Mouse (Mus musculus) left cerebral cortex, postnatal 14 days (tissue): ENCODE measurements around the gene Nupr1l. TPM values are rescaled to one million over a fixed set of nuclear protein-coding genes. Genes with fewer than 3 reads are reported as not detected.
"Not testable (repeated sequence)": the region's sequence is repeated elsewhere in the genome, so short reads cannot be mapped to it uniquely, and the experiment has no call there.

Source experiments
- DNase-seq, 2 experiments: peaks; one replicate each; pipeline ENCODE4 v3.0.0; 2021 to 2022; ENCODE audit warnings: low spot score in 2 of 2, mixed read lengths in 1 of 2
- intact Hi-C: fragments of 180-260 bp; cut with DNase I; formaldehyde crosslinking; loops from one replicate; pipeline ENCODE4 v1.15.1; 2025
- long read RNA-seq, 2 experiments: library from polyadenylated mRNA; stranded (forward); transcript quantifications; one replicate each; pipeline ENCODE4 v2.0.0; 2021
- total RNA-seq, 2 experiments: library from RNA; stranded (reverse); gene quantifications; 2 replicates each; pipeline ENCODE4 v1.2.3; 2021

The Nupr1l gene
- total RNA-seq, result 1 to 10 TPM; 1.8 to 3.4 TPM
- long read RNA-seq, experiment 1, partial matches to known transcripts, result 0 of 2 reads
- long read RNA-seq, experiment 1, other reads (novel, unspliced or antisense), result 0 of 2 reads
- long read RNA-seq, experiment 2, result 0 reads

DNA sequence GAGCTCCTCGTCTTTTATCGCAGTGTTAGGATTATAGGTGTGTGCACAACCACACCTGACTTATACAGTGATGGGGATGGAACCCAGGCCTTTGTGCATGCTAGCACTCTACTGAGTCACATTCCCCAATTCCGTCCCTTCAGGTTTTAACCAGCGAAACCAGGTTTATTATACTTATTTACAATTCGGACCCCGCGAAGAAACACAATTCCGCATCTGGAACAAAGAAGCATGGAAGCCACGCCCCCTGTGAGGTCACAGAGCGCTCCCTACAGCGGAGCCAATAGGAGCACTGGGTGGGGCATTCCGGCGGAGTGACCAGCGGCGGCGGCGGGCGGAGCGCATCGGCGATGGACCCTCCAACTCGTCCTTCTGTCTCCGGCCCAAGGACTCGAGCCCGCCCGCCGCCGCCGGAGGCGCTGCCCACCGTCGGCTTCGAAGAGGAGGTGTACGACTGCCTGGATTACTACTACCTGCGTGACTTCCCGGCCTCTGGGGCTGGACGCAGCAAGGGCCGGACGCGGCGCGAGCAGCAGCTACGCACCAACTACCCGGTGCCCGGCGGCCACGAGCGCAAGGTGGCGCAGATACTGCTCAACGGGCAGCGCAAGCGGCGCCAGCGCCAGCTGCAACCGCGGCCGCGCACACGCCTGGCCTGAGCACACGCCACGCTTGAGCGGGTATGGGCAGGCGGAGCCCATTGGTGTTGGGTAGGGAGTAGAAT, at the start of gene Nupr1l:
Gene Nupr1l, plus strand, starts transcription at position 299 of the 724 bp plus-strand sequence.
- intact Hi-C loops, result no loop called here
- DNase-seq, result peak; percentile 77 to 90

DNA sequence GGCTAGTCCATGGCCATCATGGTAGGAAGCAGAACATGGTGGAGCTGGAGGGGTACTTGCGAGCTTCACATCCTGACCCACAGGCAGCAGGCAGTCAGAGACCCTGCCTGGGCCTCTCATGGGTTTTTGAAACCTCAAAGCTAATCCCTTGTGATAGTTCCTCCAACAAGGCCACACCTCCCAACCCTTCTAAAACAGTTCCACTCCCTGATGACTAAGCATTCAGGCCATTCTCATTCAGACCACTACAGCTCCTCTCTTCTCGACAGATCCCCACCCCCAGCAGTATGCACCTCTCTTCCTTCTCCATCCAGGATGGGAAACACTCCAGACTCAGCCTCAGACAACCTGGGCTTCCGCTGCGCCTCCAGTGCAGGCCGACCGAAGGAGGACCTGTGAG, 46.0 kb upstream of the Nupr1l start:
- intact Hi-C loops, result no loop called here
- no peak for DNase-seq

DNA sequence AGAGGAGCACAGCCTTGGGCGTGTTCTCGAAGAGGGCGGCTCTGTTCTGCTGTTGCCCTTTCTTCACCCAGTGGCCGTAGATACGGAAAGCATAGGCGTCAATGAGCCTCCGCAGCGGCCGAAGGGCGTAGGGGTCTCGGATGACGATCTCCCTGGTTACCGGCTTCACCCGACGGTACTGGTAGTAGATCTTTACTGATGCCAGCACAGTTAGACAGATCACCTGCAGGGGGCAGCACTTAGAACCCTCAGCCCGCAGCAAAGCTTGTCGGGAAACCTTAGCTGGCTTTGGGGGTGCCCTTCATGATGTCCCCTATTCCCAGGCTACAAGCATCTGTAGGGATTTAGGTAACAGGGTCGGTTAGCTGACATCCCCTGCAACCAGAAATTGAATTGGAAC, 43.9 kb upstream of the Nupr1l start:
- intact Hi-C loops, result no loop called here
- peak; percentile 60 to 78 for DNase-seq

DNA sequence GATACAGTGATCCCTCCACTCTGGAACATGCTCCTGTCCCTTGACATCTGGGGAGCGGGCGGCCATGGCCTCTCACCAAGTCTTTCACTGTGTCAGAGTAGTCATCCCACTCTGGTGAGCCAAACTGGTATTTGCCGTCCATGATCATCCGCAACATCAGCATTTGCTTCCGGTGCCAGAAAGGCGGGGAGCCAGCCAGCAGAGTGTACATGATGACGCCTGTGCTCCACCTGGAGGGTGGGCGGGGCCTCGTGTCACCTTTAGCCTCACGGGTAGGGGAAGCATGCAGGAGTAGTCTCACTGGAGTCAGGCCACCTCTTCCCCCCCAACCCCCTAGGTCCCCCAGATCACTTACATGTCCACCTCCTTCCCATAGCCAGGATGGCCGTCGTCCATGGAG, 42.5 kb upstream of the Nupr1l start:
- intact Hi-C loops, result no loop called here
- DNase-seq, result no peak

DNA sequence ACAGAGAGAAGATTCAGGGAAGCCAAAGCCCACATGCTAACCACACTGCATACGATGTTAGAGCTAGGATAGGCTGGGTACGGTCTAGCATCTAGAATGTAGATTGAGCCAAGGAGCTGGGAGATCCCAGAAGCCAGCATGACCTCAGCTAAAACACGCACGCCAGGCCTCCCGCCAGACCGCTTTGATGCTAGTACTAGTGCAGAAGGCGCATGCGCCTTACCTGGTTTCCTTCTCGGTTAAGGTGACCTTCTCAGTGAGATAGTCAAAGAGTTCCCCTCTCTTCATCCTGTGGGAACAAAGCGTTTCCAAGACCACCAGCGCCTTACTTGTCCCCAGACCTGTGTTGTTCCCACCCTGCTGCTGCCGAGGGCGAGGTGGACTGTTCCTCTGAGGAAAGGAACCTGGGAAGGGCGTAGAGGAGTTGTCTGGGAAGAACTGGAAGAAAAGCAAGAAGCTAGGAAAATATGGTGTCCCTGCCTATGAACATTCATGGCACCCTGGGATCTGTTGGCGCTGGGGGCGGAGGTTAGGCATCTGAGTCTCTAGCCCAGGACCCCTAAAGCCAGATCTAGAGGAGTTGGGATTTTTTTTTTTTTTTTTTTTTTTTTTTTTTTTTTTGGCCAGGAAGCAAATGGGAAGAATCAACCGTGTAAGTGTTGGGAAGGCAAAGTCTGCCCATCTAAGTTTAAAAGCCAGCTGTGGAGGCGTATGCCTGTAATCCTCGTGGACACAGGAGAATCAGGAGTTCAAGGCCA, 38.9 kb upstream of the Nupr1l start:
- intact Hi-C loops, result no loop called here
- no peak for DNase-seq

DNA sequence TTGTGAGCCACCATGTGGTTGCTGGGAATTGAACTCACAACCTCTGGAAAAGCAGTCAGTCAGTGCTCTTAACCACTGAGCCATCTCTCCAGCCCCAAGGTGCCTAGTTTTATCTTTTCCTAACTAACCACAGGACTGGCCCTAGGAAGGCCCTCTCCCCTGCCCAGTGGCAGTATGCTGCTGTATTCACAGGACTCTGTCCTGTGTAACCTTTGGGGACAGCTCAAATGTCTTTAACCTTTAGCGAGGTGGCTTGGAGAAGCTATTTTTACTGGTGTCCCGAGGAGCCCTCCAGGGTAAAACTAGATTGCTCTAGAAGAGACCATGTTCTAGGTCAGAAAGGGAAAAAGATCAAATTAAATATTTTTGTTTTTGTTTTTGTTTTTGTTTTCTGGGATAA, 37.1 kb upstream of the Nupr1l start:
- no peak for DNase-seq
- intact Hi-C loops, result no loop called here

DNA sequence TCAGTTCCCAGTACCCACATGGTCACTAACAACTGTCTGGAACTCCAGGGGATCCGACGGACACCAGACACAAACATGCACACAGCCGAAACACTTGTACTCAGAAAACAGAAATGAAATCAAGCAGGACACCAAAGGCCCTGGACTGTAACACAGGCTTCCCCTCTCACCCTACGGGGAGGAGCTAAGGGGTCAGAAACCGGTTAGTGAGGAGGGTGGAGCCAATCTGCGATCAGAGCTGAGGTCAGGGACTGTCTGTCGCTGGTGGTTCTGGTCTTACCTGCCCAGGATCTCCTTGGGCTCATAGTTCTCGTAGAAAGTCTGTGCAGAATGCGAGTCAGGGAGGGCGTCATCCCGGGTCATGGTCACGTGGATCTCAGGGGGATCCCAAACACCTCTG, 34.4 kb upstream of the Nupr1l start:
- intact Hi-C loops, result no loop called here
- no peak for DNase-seq

DNA sequence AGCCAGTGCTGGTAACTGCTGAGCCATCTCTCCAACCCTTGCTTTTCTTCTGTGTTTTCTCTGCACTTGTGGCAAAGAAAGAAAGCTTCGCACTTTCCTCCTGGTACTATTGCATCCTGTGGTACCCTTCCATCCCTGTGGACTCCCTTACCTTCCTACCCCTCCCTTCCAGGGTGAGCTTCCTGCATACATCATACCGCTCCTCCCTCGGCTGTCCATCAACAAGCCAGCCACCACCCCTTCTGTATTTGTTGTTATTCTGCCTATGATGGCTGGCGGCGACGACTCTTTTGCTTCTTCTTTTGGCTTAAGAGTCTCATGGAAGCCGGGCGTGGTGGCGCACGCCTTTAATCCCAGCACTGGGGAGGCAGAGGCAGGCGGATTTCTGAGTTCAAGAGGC, 33.2 kb upstream of the Nupr1l start:
- no peak for DNase-seq
- intact Hi-C loops, result no loop called here

DNA sequence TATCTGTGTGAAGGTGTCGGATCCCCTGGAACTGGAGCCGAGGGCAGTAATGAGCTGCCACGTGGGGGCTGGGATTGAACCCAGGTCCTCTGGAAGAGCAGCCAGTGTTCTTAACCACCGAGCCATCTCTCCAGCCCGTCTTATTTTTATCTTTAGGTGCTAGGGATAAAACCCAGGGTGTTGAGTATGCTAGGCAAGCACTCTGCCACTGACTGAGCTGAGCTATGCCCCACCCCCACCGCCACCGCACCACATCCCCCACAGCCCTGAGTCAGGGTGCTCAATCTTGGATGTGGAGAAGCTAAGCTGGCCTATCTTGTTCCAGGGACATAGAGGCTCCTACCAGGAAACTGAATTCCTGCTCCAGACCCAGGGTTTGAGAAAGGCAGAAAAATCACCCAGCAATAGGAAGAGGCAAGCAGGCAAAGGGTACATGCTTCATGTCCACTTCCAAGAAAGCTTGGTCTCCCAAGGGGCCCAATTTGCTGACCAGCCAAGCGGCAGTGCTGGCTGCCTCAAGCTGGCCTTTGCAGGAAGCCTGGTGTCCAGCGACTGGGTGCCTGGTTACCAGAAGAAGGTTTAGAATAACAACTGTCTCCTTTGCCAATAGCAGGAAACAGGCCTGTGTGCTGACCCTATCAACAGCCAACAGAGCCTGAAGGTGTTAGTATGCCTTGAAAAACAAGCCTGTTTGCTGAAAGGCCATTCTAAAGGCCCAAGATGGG, 30.4 kb upstream of the Nupr1l start:
- intact Hi-C loops, result no loop called here
- peak; percentile 37 to 54 for DNase-seq

DNA sequence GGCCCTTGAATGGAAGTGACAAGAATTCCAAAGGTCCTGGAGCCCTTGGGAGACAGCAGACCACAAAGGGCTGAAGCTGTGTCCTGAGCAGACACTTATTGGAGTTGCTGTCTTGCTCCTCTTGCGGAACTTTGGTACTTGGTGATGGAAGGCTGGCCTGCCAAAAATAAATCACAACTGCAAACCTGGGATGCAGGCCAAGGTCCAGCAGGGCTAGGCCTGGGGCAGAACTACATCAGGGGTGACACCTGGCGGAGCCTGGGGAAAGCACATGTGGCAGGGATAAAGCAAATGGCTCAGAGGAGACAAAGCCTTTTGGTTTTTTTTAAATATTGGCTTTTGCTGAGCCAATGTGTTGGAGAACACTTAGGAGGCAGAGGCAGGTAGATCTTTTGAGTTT, 29.4 kb upstream of the Nupr1l start:
- intact Hi-C loops, result no loop called here
- peak; percentile 44 to 49 for DNase-seq

DNA sequence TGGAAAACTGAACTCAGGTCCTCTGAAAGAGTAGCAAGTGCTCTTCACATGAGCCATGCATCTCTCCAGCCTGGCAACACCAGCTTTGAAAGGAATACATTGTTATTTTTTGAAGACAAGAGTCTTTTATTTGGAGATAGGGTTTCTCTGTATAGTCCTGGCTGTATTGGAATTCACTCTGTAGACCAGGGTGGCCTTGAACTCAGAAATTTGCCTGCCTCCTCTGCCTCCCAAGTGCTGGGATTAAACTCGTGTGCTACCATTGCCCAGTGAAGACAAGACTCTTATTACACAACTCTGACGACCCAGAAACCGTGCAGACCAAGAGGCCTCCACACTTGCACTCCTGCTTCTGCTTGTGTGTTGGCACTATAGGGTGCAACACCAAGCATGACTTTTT, 28.5 kb upstream of the Nupr1l start:
- no peak for DNase-seq
- intact Hi-C loops, result no loop called here

DNA sequence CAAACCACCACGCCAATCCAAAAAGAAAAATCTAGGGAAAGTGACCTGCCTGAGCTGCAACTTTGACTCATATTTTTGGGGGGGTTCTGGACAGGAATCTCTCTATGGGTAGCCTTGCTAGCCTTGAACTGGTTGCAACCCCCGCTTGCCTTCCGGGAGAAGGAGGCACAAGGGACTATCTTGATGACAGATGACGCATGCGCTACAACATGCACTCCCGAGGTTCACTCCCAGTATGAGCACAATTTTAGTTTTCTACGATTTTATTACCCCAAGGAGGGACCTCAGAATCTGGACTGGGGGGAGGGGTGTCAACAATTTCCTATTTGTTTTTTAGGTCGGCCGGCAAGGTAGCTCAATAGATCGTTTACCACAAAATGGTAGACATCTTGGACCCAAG, 22.1 kb upstream of the Nupr1l start:
- DNase-seq, result no peak

DNA sequence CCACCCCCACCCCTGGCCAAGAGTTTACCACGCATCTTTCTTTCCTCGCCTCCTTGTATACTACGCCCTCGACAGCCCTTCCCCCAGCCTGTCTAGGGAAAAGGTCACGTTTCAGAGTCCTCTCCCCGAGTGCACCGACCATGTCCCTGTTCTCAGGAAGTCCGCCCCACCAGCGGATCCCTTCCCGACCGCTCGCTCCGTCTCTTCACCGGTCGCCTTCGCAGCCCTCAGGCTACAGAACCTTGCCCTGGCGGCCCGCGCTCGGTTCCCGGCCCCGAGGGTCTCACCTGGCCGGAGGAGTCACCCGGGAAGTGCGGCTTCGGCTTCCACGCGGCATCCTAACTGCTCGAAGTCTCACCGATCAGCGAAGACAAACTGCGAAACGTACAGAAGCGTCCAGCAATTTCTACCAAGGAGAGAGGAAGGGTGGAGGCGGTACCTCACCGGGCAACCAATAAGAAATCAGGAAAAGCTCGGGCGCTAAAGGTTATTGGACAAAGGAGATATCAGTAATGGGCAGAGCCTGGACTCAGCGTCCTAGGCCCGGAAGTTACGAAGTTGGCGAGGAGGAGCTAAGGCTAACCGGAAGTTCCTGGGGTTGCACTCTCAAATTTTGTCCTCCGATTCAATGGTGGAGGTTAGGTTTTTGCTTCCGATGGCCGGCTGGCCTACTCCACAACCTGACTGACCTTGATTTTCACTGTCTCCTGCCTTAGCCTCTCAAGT, 21.3 kb upstream of the Nupr1l start, which contains the start of gene Chchd2:
Gene Chchd2, minus strand, starts transcription at position 560 of the 726 bp plus-strand sequence.
- intact Hi-C loops, result no loop called here
- DNase-seq, result peak; percentile 96 to 98

More for the DNA sequence above, 22.1 kb upstream of the Nupr1l start:
- intact Hi-C loops, result no loop called here

DNA sequence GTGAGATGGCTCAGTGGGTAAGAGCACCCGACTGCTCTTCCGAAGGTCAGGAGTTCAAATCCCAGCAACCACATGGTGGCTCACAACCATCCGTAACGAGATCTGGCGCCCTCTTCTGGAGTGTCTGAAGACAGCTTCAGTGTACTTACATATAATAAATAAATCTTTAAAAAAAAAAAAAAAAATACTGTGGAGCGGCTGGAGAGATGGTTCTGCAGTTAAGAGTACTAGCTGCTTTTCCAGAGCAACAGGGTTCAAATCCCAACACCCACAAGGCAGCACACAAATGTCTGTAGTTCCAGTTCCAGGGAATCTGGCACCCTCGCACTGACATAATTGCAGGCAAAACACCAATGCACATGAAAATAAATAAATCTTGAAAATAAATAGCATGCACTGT, 17.9 kb upstream of the Nupr1l start:
- DNase-seq, intact Hi-C loops: not testable (repeated sequence)

DNA sequence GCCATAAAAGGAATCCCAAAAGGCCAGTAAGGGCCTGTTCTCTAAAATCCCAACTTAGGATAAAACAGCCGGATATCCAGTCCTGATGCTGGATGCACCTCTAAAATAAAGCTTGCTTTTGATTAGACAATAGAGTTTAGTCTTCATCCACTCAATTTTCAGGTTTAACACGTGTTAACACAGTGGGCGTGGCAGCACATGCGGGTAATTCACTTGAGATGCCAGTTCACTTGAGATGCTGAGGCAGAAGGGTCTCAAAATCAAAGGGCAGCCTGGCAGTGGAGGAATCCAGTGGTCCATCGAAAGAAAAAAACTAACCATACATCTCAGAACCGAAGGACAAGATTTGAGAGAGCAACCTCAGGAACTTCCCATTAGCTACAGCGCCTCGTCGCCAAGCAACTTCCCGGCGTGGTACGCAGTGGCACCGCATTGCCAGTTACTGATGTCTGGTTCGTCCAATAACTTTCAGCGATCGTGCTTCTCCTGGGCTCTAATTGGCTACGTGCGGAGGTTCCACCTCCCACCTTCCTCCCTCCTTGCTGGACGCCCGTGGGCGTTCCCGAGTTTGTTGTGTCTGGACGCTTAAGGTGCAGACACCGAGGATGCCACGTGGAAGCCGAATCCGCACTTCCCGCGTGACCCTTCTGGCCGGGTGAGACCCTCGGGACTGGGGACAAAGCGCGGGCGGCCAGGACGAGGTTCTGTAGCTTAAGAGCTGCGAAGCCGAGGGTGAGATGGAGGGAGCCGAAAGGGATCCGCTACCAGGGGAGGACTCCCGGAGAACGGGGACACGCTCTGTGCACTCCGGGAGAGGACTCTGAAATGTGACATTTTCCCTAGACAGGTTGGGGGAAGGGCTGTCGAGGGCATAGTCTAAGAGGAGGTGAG, 12.9 kb upstream of the Nupr1l start, which contains the start of gene Zbed5:
Gene Zbed5, plus strand, starts transcription at position 526 of the 891 bp plus-strand sequence.
- DNase-seq, result peak; percentile 91 to 93
- intact Hi-C loops, result no loop called here

DNA sequence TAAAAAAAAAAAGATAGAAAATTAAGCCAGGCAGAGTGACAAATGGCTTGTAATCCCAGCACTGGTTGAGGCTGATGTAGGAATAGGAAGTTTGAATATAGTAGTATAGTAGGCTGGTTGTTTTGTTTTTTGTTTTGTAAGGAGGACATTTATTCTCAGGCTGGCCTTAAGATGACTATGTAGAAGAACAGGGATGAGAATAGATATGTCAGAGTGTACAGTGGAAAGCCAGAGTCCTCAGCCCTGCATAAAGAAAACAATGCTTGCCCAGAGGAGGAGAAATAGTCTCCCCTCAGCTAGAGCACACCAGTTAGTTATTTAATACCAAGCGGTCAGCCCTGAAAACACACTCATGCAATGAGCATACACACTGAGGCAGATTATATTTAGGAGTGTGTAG, 9.9 kb upstream of the Nupr1l start, which contains the start of gene Phkg1:
Gene Phkg1, minus strand, starts transcription at position 101 of the 400 bp plus-strand sequence.
- DNase-seq, result no peak
- intact Hi-C loops, result no loop called here

DNA sequence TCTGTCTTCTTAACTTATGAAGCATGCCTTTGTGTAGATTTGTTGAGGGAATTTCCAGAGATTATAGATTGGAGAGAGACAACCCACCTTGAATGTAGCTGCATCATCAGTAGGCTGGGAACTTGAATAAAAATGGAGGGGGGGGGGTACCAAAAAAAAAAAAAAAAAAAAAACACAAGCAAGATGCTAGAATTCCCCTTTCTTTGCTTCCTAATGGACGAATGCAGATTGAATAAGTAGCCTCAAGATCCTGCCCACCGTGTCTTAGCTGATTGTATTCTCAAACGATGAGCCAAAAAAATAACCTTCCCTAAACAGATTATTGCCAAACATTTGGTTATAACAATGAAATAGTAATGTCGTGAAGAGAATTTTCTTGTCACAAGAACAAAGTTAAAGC, 565 bp upstream of the Nupr1l start:
- intact Hi-C loops, result no loop called here
- DNase-seq, result no peak

DNA sequence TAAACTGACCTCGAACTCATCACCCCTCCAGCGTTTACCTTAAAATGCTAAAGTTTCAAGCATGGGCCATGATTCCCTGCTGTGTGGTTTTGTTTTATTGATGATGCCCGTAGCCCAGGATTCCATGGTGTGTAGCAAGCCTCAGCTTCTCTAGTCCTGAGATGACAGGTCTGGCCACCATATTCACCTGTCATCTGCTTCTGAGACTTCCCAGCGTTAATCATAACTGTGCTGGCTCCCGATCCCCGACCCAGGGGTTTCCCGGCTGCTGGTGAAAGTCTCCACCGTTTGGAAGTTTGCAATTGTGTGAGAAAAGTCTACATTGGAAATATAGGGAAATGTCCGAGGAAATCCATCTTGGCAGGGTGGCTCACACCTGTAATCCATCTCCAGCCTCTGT, 807 bp downstream of the Nupr1l start:
- intact Hi-C loops, result no loop called here
- DNase-seq, result no peak
